Mouse (Mus musculus) c-Kit-positive CD71-negative TER-119-negative erythroid progenitor cells, embryonic 14.5 days (primary cell): Measurements from ENCODE around the gene Snd1.

Experiments used
- DNase-seq: peaks from one replicate; pipeline ENCODE4 v3.0.0-alpha.2; 2013; ENCODE audit warnings: low read depth

Snd1 gene

DNA sequence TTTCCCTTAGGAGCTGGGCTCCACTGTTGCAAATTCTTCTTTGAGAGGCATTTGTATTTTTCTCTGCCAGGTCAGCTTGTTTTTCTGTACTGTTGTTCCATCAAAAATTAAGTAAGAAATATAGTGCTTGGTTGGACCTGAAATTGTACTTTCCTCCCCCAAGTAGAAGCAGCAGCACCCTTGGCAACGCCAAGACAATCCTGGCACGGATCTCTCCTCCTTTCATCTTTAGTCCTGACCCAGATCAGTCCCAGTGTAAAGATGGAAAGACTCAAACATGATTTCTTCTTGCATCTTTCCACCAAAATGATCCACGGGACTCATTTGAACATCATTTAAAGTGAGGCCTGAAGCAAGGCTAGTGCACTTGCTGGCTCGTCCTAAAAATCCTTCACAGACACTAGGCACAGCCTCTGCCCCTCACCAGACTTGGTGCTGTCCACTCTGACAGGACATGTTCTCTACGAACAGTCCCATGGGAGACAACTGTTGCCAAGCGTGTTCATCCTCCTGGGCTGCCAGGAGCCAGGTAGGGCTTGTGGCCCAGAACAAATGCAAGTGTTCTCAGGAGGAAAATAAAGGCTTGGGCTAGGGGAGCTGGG lies 328.8 kb downstream of the Snd1 start:
- DNase-seq: no peak

DNA sequence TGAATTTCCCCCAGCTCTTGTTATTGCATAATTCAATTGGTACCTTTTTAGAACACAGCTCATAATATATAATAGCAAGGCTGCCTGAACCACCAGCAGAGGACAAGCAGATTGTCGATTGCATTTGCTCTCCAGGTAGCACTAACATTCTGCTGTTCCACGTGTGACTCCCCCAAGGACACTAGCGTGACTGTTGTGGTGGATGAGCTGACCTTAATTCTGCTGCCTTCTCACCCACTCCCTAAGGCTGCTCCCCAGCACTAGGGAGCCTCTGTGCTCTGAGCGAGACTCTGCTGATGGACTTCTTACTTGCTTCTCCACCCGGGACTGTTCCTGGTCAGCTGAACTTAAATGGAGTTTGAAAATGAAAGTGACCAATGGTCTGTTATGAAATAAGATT lies 329.8 kb downstream of the Snd1 start:
- DNase-seq: no peak

DNA sequence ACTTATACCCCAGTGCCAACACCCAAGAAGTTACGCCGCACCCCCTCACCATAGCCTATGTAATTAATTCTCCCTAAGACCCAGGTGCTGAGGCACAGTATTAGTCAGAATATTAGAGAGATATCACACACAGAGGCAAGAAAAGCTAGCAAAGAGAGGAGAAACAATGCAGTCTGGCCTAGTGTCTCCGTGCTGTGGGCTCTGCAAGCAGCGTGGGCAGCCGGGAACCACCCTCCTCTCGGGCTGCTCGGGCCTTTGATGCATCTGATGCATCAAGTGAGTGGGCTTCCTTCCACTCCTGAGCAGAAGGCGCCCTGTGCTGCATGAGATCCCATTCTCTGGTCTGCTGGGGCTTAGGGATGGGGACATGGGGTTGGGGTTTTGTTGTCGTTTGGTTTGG lies 338.1 kb downstream of the Snd1 start:
- no peak for DNase-seq

DNA sequence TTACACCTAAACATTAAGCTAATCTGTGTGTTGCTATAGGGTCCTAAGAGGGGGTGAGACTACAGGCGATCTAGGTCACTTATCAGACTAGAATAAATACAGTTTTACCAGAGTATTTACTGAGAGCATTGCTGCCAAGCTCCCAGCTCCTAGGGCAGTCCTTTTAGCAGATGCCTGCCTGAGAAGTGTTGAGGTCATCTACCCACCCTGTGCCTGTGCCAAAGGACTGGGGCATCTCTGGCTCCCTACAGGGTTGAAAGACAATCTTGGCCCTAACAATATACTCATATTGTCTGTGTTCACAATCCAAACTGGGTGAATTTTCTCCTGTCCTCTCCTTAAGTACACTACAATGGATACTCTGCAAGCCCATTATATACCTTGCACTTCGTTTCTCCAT lies 340.0 kb downstream of the Snd1 start:
- DNase-seq: no peak

DNA sequence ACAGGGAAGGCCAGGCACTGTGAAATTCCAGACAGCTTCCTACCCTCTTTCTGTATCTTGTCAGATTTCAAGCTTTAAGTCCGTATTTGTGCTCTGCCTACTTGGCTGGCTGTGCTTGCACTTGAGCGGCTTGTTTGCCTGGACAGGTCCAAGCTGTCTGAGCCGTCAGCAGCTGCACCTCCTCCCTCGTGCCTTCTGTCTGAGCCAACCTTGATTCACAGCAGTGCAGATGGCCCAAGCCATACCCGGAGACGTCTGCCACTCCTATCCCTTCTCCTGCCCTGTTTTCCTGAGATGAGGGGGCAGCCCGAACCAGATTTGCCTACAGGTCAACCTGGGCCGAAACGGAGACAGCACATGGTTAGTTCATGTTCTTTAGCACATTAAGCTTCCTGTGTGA lies 342.1 kb downstream of the Snd1 start:
- DNase-seq: no peak

DNA sequence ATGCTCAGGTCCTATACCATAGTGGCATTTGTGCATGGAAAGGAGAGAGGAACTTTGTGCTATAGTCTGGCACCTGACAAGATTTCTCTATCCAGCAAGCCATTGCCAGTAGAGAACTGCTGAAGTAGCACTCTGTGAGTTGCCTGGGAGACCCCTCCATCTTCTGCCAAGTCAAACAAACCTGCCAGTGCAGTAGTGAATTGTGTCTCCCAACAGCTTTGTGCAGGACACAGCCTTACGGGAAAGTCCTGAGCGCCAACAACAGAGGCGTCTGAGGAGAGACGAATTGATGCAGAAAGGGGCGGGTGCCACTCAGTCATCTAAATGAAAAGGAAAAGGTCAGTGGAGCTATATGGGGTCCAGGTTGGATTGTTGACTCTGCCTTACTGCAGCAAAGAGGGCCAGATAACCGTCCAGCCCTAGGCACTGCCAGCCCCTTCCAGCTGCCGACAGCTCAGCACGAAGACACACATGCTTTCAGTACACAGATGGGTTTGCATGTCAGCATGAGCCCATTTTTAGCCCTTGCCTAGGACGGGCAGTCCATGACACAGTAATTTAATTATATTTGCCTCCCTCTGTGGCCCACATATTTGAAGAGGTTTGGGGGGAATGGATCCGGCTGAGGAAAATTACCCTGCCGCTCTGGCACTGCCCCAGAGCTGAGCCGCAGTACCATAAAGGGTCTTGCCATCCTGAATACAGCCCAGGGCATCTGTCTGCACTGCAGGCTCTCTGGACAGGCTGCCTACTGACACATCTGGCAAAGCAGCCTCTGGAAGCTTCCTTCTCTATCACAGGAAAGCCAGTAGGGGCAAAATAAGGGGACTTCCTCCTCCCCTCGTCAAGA lies 344.8 kb downstream of the Snd1 start:
- DNase-seq: no peak

DNA sequence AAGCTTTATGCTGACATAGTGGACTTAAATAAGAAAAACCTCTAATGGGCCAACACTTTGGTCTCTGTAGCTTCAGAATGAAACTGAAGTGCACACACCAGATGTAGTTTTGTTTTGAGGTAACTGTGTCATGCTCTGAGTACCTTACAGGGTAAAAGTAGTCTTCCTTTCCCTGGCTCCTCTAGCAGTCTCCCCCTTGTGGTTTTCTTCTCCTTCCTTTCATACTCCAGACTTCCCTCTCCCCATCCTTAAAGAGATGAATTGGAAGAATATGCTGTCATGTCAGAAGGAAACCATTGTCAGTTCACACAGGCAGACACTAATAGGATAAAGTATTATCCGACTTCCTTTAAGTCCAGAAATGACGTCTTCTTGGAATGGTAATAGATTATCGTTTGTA lies 347.4 kb downstream of the Snd1 start:
- DNase-seq: no peak

DNA sequence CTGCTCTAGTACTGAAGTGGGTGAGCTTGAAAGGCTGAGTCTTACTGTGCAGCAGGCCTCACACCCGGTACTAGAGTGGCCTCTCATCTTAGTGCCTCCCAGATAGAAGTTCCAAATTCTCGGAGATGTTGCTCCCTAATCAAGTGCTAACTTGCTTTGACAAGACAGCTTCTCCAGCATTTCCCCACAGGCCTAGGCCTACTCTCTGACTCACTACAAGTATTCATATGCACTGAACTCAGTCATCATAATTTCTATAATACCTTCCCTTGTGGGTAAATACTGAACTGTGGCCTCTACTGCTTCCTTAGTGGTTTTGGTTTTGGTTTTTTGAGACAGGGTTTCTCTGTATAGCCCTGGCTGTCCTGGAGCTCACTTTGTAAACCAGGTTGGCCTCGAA lies 348.4 kb downstream of the Snd1 start:
- DNase-seq: no peak

DNA sequence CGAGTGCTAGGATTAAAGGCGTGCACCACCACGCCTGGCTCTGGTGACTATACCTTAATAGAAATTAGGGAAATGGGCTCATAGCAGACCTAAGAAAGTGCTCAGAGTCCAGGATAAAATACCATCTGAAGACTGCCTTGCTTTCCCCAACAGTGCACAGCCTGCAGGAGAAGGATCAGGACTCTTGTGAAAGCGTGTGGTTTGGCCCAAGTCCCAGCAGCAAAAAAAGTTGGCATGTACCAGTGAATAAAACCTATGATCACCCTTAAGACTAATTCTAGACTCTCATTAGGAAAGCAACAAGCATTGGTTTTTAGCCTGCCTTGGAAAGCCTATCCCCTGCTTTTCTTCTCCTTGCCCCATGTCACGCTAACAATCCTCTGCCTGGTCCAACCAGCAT lies 348.9 kb downstream of the Snd1 start:
- no peak for DNase-seq

DNA sequence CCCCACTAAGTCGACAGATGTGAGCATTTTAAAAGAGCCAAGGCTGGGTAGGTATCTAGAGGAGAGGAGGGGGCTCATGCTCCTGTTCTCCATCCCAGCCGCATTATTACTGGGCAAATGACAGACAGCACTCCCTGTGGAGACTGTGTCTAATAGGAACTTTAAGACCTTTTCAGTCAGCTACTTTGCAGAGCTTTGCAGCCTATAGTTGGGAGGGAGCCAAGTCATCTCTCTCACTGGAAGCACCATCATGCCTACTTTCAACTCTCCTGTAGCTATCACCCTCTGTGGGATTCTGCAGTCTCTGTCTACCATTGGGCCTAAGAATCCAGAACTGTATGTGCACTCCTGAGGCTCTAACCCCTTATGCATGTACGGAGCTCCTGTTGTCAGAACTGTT lies 351.0 kb downstream of the Snd1 start:
- no peak for DNase-seq

DNA sequence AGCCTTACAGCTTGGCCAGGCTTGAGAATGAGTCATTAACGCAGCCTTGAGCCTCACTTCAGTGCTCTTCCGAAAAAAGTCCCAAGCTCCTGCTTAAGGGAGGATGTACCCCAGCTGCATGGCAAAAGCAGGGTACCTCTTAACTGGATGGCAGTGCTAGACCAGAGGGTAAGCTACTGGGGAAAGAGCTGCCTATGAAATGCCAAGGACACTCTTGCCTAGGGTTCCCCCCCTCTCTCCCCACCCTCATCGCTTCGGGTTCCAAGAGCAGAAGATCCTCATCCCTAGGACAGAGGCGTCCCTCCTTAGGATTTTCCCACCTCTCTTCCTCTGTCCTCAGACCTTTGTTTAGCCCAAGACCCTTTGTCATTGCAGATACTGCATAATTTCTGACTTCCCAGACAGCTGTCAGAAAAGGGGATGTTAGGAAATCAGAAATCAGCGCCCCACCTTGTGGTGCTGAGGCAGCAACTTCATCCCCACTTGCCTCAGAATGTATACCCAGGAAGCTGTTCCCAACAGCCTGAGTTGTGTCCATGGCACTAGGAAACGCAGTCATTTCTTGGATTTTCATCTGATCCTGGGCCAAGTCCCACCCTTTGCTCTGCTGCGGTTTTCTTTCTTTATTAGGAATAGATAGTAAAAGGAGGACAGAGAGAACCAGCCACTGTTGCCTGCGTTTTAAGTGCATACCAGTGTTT lies 351.9 kb downstream of the Snd1 start:
- DNase-seq: no peak

DNA sequence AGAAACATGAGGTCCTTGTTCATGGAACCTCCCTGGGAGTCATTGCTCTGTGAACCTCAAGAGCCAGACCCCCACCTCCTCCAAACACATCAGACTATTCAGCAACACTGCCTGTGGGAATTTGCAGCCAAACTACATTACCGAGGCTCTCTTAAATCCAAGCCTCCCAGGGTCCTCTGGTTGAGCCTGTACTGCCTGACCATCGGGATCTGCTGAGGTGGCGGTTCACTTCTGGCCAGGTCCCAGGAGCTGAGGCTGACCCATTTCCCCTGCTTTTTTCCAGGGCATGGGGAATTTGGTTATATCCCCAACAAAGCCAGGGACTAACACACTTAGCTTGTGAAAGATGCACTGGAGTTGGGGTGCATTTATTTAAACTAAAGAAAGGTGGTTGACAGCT lies 352.6 kb downstream of the Snd1 start:
- DNase-seq: no peak

DNA sequence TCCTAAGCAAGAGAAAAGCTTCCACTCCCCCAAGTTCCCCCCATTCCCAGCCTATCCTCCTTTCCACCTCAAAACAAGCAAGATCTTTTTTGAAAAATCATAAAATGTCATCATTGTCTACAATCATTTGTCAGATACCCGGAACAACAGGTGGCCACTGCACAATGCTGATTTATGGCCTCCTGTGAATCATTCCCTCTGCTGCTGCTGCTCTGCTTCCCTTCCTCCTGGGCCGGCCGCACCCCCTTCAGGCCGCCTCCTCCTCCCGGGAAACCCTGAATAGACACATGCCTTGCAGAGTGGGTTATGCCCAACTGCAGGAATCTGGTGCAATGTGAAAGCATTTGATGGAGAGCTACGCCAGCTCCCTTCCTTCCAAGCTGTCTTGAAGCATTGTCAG lies 353.7 kb downstream of the Snd1 start:
- DNase-seq: no peak

DNA sequence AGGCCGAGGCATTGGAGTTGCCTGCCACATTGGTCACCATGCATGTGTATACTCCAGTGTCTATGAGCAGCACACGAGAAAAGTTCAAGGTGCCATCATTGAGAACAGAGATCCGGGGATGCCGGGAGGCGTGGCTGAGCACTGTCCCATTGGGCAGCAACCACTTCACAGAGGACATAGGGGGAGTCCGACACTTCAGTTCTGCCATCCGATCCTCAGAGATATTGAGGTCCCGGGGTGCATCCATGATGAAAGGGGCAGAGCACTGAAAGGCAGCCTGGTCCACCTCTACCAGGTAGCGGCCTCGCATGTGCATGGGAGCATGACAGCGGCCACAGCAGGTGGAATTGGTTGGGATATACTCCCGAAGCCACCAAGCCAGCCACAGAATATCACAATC lies 355.4 kb downstream of the Snd1 start:
- no peak for DNase-seq

DNA sequence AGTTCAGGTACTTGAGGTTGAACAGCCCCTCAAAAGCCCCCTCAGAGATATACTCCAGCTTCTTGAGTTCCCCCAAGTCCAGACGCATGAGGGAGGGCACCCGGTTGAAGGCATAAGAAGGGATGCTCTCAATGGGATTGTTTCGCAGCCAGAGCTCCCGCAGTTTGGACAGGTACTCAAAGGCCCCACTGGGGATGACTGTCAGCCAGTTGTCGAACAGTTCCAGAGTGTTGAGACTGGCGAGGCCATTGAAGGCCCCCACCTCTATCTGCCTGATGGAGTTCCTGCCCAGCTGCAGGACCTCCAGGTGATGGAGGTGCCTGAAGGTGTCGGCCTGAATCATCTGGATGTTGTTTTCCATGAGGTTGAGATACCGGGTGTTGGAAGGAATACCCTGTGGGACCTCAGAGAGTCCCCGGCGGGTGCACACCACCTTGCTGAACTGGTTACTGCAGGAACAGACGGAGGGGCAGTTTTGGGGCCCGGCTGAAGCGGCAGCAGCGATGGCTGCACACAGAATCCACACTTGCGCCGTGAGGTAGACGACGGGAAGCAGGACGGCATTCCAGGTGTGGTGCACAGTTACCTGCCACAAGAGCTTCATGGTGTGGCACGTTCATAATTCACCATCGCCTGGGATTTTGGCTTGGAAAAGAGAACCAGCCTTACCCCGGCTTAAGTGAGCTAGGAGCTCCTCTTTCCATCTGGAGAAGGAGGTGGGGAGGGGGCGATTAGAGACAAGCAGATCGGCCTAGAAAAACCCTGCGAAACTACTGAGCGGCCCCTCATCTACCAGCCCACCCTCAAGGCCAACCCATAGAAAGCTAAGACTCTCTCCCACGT lies 356.3 kb downstream of the Snd1 start, which contains the start of gene Lrrc4:
TSS of gene Lrrc4 (minus strand) at position 737 of the 843 bp plus-strand sequence.
- DNase-seq: no peak

DNA sequence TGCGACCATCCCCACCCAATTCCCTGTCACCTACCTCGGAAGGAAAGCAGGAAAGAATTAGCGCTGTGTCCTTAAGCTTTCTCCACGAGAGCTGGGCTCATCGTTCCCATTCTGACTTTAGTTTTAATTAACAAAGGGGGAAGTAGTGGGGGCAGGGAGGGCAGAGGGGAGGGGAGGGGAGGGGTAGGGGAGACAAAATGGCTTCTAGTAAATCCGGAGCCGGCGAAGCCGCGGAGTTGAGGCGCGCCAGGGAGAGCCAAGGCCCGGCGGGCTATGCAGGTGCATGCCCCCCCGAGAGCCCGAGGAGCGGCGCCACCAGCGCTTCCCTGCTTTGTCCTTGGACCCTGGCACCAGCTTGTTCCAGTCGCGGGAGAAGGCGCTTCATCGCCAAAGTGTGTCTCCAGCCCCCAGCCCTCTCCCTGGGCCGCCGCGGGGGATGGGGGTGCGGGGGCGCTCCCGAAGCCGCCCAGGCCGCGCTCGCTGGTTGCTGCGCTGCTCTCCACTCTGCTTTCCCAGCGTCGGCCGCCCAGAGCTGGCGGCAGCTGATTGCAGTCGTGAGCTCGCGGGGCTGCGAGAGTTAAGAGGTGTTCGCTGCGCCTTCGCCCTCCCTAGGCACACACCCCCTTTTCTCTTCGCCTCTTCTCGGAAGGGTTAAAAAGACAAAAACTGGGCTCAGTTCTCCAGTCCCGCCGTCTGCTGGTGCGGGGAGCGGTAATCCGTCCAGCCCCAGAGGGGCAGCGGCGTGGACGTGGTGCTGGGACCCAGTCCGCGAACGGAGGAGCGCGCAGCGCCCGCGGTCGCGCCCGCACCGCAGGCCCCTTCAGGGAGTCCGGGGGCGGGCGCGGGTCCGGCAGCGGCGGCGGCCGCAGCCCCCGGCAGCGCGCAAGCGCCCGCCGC lies 357.2 kb downstream of the Snd1 start:
- no peak for DNase-seq

DNA sequence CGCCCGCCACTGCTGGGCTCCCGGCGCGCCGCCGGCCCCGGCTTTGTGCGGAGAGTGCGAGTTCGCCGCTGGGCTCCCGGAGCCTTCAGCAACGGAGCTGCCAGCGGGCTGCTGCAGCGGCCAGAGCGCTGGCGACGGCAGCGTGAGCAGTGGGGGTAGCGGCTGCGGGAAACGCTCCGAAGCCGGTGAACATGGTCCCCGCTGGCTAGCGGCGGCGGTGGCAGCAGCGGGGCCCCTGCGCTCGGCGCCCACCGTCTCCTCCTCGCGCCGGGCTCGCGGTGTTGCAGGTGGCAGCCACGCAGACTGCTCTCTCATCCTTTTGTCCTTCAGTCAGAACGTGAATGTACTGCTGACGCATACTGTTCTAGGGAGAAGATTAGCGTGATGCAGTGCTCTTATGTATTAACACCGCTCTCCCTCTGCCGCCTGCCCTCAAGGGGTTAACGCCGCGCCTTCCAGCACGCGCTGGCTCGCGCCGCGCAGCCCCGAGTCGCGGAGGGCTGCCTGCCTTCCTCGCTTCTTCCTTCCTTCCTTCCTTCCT lies 357.9 kb downstream of the Snd1 start:
- no peak for DNase-seq

DNA sequence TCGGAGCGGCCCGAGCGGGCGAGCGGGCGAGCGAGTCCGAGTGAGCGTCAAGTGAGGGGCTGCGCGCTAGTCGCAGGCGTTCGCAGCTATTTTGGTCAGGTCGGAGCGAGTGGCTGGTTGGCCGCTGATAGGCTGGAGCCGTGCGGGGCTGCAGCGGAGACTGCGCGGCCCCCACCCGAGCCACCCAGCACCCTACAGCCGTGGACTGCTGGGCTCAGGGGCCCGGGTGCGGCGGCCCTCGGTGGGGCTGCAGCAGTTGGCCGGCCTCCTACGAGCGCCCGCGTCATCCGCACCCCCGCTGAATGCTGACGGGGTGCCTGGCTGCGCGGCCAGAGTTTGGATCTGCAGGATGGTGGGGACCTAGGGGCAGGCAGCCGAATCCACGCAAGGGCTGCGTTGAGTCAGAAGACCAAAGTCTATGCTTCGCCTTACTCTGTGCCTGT lies 358.5 kb downstream of the Snd1 start:
- no peak for DNase-seq

DNA sequence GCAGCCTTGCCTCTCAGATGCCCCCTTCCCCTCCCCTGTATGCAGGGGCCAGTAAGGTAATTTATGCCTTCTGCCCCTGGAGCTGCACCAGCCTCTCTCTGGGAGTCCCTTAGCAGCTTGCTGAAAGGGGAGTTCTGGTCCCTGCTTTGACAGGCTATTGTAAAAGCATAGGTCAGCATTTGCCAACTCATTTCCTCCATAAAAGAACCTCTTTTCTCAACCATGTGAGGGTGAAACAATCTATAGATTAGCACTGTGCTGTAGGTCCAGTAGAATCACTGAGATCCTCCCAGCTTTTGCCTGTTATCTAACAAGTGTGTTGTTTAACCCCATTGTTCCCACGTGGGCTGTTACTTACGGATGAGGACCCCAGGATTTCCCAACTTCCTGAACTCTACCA lies 359.1 kb downstream of the Snd1 start:
- no peak for DNase-seq

DNA sequence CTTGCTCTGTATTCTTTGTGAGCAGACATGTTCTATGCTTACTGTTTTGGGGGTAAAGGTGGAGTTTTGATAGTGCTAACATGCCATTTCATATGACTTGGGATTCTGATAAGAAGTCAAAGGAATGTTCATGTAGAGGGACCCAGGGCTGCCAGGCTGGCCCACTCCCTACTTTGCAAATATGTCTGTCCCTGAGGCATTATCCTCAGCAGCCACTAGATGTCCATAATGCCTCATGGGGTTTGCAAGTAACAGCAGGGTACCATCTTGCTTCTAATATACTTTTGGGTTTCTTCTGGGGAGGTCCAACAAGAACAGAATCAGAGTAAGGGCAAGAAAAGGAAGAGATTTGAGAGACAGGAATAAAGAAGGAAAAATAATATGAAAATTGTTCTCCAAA lies 361.7 kb downstream of the Snd1 start:
- no peak for DNase-seq

DNA sequence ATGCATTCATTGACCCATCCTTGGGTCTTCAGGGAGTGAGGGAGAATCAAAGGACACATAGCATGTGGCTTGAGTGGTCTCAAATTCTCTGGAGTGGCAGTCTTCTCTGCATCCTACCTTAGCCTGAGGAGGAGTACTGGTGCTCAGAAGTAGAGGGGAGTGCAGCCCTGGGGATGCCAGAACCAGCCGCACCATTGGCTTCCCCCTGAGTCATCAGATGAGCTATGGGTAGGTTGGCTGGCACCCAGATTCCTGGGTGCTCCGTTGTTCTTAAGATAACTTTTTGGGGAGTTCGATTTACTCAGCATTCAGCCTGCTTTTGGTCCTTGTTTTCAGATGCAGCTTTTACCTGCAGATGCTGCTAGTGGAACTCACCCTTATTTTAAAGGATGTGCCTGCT lies 366.6 kb downstream of the Snd1 start:
- no peak for DNase-seq
